Mouse (Mus musculus) E14TG2a.4 (cell line): ENCODE data around the gene Tmem135.

Experiments
- CTCF ChIP-seq: conservative IDR thresholded peaks from 2 replicates; pipeline ENCODE4 v1.5.1; 2014; ENCODE audit warnings: low read length
- NANOG ChIP-seq: IDR thresholded peaks from 2 replicates; pipeline ENCODE4 v1.6.1; 2014; ENCODE audit warnings: borderline replicate concordance, low read length, mixed read lengths
- POU5F1 ChIP-seq: IDR thresholded peaks from 2 replicates; pipeline ENCODE4 v1.6.1; 2014; ENCODE audit warnings: low read length, borderline replicate concordance

DNA sequence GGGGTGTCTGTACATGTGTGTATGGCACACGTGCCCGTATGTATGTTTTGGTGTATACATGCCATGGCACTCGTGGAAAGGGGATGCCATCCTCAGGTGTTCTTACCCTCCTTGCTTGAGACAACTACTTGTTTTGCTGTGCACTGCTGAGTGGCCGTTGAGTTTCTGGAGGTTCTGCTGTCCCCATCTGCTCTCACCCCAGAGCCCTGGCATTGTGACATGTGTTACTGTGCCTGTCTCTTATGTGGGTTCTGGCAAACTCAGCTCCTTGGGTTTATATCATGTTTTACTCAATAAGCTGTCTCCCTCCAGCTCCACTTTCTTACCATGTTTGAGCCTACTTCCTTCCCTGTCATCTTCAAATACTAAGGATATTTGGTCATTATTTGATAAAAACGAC is 40.0 kb downstream of the Tmem135 start:
- TF ChIP-seq CTCF (no peak), POU5F1 (no peak), NANOG (no peak)
